Mouse (Mus musculus) Patski (cell line): ENCODE measurements around the gene Srprb. TPM values are rescaled to one million over a fixed set of nuclear protein-coding genes. Genes with fewer than 3 reads are reported as not detected.

Experiments used
- ATAC-seq: fragments of 100-300 bp; one replicate; pipeline ENCODE4 v1.8.0; 2021
- CTCF ChIA-PET: fragments of 350-600 bp; sonication (Branson Sonifier 250); formaldehyde crosslinking; loops from one replicate; lab custom pipeline; 2022; ENCODE audit warnings: inconsistent platforms; lab: Charles Lee
- POLR2A ChIA-PET: fragments of 350-600 bp; sonication (Branson Sonifier 250); formaldehyde crosslinking; loops from one replicate; lab custom pipeline; 2022; ENCODE audit warnings: antibody characterized with exemption, inconsistent platforms; lab: Charles Lee
- DNase-seq: peaks from one replicate; pipeline ENCODE4 v3.0.0-alpha.2; 2011; ENCODE audit warnings: low read depth, low spot score
- H3K27me3 ChIP-seq: fragments of 371-371 bp; one replicate; pipeline ENCODE4 v1.5.1; 2021
- CTCF ChIP-seq: fragments of 100-300 bp; IDR thresholded peaks from one replicate; pipeline ENCODE4 v1.5.1; 2021
- in situ Hi-C: fragments of 300-500 bp; cut with MboI; formaldehyde crosslinking; loops from 3 replicates; pipeline ENCODE4 v1.11.1; 2018; ENCODE audit warnings: low pct_unique_long_range_greater_than_20kb, mixed read lengths
- polyA plus RNA-seq: library from polyadenylated mRNA; unstranded; gene quantifications from one replicate; pipeline ENCODE4 v1.2.3, GENCODE M21; 2021

The Srprb gene
- polyA plus RNA-seq, 1 experiment from 2014 or later = 43.0 TPM

DNA sequence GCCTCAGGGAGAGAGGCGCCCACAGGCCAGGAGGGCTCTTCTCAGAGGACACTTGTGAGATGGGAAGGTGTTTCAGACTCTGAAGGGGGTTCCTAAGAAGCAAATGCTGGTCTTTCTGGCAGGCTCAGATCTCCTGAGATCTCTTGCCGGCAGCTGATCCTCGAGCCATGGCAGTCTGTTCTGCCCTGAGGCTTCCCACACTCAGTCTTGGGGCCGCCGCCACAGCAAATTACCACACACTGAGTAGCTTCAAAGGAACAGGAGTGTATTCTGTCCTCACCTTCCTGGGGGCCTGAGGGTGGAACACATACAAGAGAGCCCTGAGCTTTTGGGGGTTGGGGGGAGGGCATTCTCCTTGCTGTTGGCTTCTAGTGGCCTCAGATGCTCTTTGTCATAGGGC is 56.6 kb downstream of the Srprb start:
- in situ Hi-C loops = no loop called here
- ChIA-PET POLR2A (no interaction called here), CTCF (interaction anchor here (1.6 kb wide), 1 partner anchor 23 kb away, joined by 3 read pairs; no protein-coding TSS in a partner anchor)
- DNase-seq (no peak), ATAC-seq (no peak)
- TF ChIP-seq CTCF = no peak
- no peaks in the 10 kb centered on the region for H3K27me3 ChIP-seq

DNA sequence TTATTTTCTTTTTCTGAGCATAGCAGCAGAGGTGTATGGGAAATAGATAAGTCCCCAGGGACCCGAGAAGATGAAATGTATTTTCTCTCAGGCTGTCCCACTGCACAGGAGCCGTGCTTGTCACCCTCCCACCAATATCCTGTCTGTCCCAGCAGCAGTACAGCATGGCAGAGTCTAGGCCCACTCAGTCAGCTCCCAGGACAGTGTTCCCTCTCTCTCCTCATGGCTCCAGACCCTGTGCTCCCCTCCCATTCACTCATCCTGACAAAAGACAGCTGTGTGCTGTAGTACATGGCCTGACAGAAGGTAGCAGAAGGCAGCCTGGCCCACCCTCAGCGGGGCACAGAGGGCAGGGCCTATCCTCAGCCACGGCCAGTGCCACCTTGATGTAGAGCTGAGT is 58.1 kb downstream of the Srprb start:
- H3K27me3 ChIP-seq = no peaks in the 10 kb centered on the region
- in situ Hi-C loops = no loop called here
- ATAC-seq (no peak), DNase-seq (no peak)
- ChIA-PET CTCF (no interaction called here), POLR2A (no interaction called here)
- no peak for TF ChIP-seq CTCF

DNA sequence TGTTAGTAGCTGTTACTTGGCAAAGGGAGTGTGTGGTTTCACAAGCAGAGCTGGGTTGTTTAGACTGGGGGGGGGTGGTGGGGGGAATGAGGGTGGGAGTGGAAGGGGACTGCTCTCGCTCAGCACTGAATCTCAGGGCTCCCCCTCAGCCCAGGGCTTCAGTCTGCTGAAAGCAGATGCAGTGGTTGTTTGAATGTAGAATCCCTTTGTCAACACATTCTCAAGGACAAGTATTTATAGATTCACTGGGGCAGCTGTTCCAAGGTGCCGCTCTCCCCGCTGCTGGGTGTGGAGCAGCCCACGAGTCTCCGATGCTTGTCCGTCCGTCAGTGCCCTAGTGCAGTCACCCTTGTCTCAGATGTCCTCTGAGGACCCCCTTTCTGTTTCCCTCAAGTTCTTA is 60.7 kb downstream of the Srprb start:
- DNase-seq (no peak), ATAC-seq (no peak)
- TF ChIP-seq CTCF = no peak
- POLR2A ChIA-PET = no interaction called here
- no peaks in the 10 kb centered on the region for H3K27me3 ChIP-seq
- in situ Hi-C loops = no loop called here
- CTCF ChIA-PET = no interaction called here

DNA sequence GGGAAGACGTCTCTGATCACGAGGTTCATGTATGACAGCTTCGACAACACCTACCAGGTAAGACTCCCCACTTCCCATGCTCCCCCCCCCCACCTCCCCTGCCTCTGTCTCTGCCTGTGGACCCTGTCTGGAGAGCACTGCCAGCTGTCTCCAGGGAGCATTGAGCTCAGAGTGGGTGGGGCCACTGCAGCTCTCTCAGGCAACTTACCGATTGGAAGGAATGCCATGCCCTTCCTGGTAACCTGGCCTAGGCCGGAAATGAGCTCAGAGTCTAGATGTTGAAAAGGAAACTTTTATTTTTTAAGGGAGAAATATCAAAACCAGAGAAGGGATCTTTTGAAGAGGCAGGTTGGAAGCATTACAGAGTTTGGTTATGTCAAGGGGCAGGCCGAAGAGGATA is 61.6 kb downstream of the Srprb start:
- ChIA-PET CTCF (no interaction called here), POLR2A (interaction anchor here (0.7 kb wide), 1 partner anchor 53 kb away, joined by 3 read pairs; no protein-coding TSS in a partner anchor)
- no peaks in the 10 kb centered on the region for H3K27me3 ChIP-seq
- TF ChIP-seq CTCF = no peak
- DNase-seq (no peak), ATAC-seq (no peak)
- in situ Hi-C loops = no loop called here

DNA sequence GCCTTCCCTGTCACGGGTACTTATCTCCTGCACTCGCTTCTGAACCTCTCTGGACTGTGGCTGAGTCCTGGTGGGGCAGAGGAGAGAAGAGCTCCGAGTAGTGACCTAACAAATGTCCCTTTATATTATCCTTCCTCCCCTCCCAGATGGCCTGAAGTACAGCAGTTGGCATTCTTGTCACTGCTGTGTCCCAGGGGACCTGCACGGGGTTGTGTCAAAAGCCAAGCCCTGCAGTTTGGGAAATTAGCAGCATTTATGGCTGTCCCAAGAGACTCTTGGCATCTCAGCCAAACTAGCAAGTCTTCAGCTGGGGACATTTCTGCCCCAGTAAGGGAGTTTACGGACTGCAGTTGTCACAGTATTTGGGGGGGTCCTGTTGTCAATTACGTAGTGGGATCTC is 62.5 kb downstream of the Srprb start:
- in situ Hi-C loops = no loop called here
- ATAC-seq = no peak
- TF ChIP-seq CTCF = no peak
- DNase-seq = no peak
- no peaks in the 10 kb centered on the region for H3K27me3 ChIP-seq
- CTCF ChIA-PET = interaction anchor here (0.8 kb wide), 1 partner anchor 259 kb away, joined by 3 read pairs; no protein-coding TSS in a partner anchor
- POLR2A ChIA-PET = no interaction called here

Other genes with a start within 250 kb of the Srprb start
- gene Slco2a1, start 213.4 kb downstream of the Srprb start, polyA plus RNA-seq = 14.9 TPM
- gene Rab6b, start 90.3 kb downstream of the Srprb start, polyA plus RNA-seq = 43.8 TPM
- not detected for gene Gm20425, start 28.2 kb upstream of the Srprb start, polyA plus RNA-seq
- not detected for gene Trf, start 28.3 kb upstream of the Srprb start, polyA plus RNA-seq
- 0.12 TPM for gene 1300017J02Rik, start 102.9 kb upstream of the Srprb start, polyA plus RNA-seq
- 56.9 TPM for gene Topbp1, start 103.1 kb upstream of the Srprb start, polyA plus RNA-seq
- gene Cdv3, start 163.7 kb upstream of the Srprb start, polyA plus RNA-seq = 102 TPM